Mouse (Mus musculus) Patski (cell line): ENCODE measurements around the gene Poll. TPM values are rescaled to one million over a fixed set of nuclear protein-coding genes. Genes with fewer than 3 reads are reported as not detected.

Experiments
- ATAC-seq: fragments of 100-300 bp; one replicate; pipeline ENCODE4 v1.8.0; 2021
- CTCF ChIA-PET: fragments of 350-600 bp; sonication (Branson Sonifier 250); formaldehyde crosslinking; loops from one replicate; lab custom pipeline; 2022; ENCODE audit warnings: inconsistent platforms; lab: Charles Lee
- POLR2A ChIA-PET: fragments of 350-600 bp; sonication (Branson Sonifier 250); formaldehyde crosslinking; loops from one replicate; lab custom pipeline; 2022; ENCODE audit warnings: antibody characterized with exemption, inconsistent platforms; lab: Charles Lee
- DNase-seq: peaks from one replicate; pipeline ENCODE4 v3.0.0-alpha.2; 2011; ENCODE audit warnings: low read depth, low spot score
- H3K27me3 ChIP-seq: fragments of 371-371 bp; one replicate; pipeline ENCODE4 v1.5.1; 2021
- CTCF ChIP-seq: fragments of 100-300 bp; IDR thresholded peaks from one replicate; pipeline ENCODE4 v1.5.1; 2021
- in situ Hi-C: fragments of 300-500 bp; cut with MboI; formaldehyde crosslinking; loops from 3 replicates; pipeline ENCODE4 v1.11.1; 2018; ENCODE audit warnings: low pct_unique_long_range_greater_than_20kb, mixed read lengths
- polyA plus RNA-seq: library from polyadenylated mRNA; unstranded; gene quantifications from one replicate; pipeline ENCODE4 v1.2.3, GENCODE M21; 2021

Poll gene
- polyA plus RNA-seq, 1 experiment from 2014 or later = 21.3 TPM

DNA sequence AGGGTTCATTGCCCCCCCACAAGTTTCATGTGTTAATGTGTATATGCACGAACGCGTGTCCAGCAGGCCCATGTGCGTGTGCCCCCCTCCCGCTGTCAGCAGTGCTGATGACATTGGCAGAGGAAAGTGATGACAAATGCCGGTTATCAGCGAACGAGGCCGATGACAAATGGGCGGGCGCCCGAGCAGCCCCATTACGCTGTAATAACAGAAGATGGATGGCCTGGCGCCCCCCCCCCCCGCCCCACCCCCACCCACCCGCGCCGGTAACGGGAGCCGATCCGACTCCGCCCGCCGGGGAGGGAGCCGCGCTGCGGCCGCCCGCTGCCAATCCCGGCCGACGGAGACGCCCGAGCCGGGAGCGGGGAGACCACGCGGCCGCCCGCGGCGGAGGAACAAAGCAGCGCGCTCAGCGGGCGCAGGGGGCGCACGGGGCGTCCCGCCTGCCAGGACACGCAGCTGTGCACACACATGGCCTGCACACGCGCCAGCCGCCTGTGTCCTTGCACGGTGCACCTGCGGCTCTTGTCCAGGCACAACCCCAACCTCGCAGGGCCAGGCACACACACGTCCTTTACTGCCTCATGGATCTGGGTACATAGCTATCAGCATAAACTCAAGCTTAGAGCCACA is 18.8 kb downstream of the Poll start:
- CTCF ChIA-PET = no interaction called here
- ATAC-seq (no peak), DNase-seq (no peak)
- POLR2A ChIA-PET = no interaction called here
- peaks cover 55% of the 10 kb centered on the region for H3K27me3 ChIP-seq
- TF ChIP-seq CTCF = no peak
- in situ Hi-C loops = no loop called here

- CTCF ChIA-PET = interaction anchor here (1.4 kb wide), 1 partner anchor 320 kb away, joined by 3 read pairs; no protein-coding TSS in a partner anchor
- H3K27me3 ChIP-seq = peaks cover 49% of the 10 kb centered on the region
- no peak for ATAC-seq
- TF ChIP-seq CTCF = no peak
- in situ Hi-C loops = no loop called here
- no peak for DNase-seq
- POLR2A ChIA-PET = no interaction called here
Measured at GRCm38 (mm10) chr19:45540657-45541408, 19.5 kb downstream of the Poll start.

- POLR2A ChIA-PET = no interaction called here
- in situ Hi-C loops = no loop called here
- DNase-seq = no peak
- peak; percentile 28 for ATAC-seq
- CTCF ChIA-PET = interaction anchor here (0.9 to 2.7 kb wide), 4 partner anchors 8 to 30 kb away, joined by 3 to 11 read pairs (median 4); no protein-coding TSS in a partner anchor
- peaks cover 26% of the 10 kb centered on the region for H3K27me3 ChIP-seq
- no peak for TF ChIP-seq CTCF
Measured at GRCm38 (mm10) chr19:45537505-45537904, 22.8 kb downstream of the Poll start.

- ATAC-seq (no peak), DNase-seq (no peak)
- TF ChIP-seq CTCF = no peak
- CTCF ChIA-PET = interaction anchor here (2.7 kb wide), 1 partner anchor 9 kb away, joined by 11 read pairs; no protein-coding TSS in a partner anchor
- POLR2A ChIA-PET = no interaction called here
- in situ Hi-C loops = no loop called here
- H3K27me3 ChIP-seq = peaks cover 14% of the 10 kb centered on the region
Measured at GRCm38 (mm10) chr19:45535929-45536328, 24.4 kb downstream of the Poll start.

GRCm38 (mm10) chr19:45535214-45535735 is 25.1 kb downstream of the Poll start:
- ChIA-PET CTCF (interaction anchor here (1.4 to 2.7 kb wide), 2 partner anchors 10 to 315 kb away, joined by 5 to 11 read pairs; no protein-coding TSS in a partner anchor), POLR2A (no interaction called here)
- no peak for DNase-seq
- ATAC-seq = no peak
- no peak for TF ChIP-seq CTCF
- in situ Hi-C loops = no loop called here
- H3K27me3 ChIP-seq = peaks cover 8% of the 10 kb centered on the region

DNA sequence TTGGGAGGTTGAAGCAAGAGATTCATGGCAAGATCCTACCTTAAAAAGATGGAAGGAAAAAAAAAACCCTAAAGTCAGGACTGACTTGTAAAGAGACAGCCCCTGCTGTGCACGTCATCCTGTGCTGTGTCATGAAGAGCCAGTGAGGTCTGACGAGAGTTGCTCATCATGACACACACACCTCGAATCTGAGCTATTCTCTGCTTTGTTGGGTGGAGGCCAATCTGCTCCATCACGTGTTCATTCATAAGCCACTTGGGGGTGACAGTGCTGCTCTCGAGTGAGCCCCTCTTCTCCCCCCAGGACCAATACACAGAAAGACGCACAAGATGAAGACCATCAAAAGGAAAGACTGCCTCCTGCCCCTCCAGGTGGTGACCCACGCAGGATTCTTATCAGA is 26.7 kb downstream of the Poll start:
- DNase-seq = no peak
- H3K27me3 ChIP-seq = no peaks in the 10 kb centered on the region
- ATAC-seq = no peak
- CTCF ChIA-PET = no interaction called here
- in situ Hi-C loops = no loop called here
- no peak for TF ChIP-seq CTCF
- POLR2A ChIA-PET = no interaction called here

- ChIA-PET POLR2A (interaction anchor here (0.6 kb wide), 1 partner anchor 111 kb away, joined by 3 read pairs; no protein-coding TSS in a partner anchor), CTCF (interaction anchor here (2.6 kb wide), 1 partner anchor 13 kb away, joined by 13 read pairs; no protein-coding TSS in a partner anchor)
- in situ Hi-C loops = no loop called here
- no peak for DNase-seq
- H3K27me3 ChIP-seq = no peaks in the 10 kb centered on the region
- ATAC-seq = no peak
- no peak for TF ChIP-seq CTCF
Measured at GRCm38 (mm10) chr19:45531554-45531953, 28.8 kb downstream of the Poll start.

DNA sequence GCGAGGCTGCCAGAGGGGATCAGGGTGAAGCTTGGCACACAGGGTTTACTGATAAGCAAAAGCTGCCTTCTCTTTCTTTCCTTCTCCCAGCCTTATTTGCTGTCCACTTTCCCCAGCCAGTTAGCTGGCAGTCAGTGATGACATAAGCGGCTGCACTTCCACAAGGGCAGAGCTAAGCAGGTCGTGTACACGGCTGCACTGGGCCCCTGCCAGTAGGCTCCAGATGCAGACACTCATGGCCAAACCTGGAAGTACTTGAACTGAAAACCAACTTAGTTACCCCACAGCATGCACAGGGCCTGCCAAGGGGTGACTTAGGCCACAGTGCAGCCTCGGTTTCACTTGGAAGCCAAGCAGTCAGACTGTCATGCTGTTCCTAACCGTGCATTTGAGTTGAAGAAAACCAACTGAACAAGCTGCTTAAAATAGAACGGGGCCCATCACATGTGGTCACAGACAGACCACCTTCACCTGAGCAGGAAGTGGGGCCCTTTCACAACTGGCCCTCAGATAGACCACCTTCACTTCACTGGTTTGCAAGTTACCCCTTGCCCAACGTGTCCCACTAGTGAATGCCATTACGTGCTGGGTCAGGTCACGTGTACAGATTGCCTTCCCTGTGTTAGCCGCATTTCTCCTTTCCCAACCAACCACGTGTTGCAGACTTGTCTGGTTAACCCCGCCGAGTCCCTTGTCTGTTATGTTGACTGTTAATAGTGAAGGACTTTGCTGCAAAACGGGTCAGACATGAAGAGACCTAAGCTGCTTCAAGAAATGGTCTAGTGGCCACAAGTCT is 29.9 kb downstream of the Poll start:
- DNase-seq = no peak
- H3K27me3 ChIP-seq = no peaks in the 10 kb centered on the region
- ChIA-PET CTCF (interaction anchor here (0.6 to 2.6 kb wide), 2 partner anchors 14 to 352 kb away, joined by 3 to 13 read pairs; no protein-coding TSS in a partner anchor), POLR2A (no interaction called here)
- no peak for ATAC-seq
- TF ChIP-seq CTCF = no peak
- in situ Hi-C loops = no loop called here

DNA sequence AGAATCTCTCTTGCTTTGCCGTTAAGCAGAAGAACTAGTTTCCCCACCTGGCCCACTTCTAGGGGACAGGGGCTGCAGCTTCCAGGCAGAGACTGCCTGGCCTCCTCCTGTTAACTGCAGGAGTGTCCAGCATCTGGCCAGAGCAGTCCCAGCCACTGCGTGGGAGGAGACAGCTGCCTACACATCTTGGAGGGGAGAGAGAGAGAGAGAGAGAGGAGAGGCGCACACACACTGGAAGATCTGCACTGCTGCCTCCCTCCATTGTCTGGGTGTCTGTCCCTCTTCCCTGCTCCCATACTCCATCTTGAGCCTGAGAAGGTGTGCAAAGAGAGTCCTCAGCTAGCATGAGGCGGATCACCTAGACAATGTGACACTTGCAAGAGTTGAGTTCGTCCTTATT is 31.0 kb downstream of the Poll start:
- CTCF ChIA-PET = interaction anchor here (0.7 kb wide), 1 partner anchor 16 kb away, joined by 3 read pairs; no protein-coding TSS in a partner anchor
- no peak for TF ChIP-seq CTCF
- ATAC-seq = no peak
- DNase-seq = no peak
- in situ Hi-C loops = no loop called here
- no peaks in the 10 kb centered on the region for H3K27me3 ChIP-seq
- POLR2A ChIA-PET = no interaction called here

GRCm38 (mm10) chr19:45527931-45528534 is 32.3 kb downstream of the Poll start:
- CTCF ChIA-PET = no interaction called here
- H3K27me3 ChIP-seq = no peaks in the 10 kb centered on the region
- no peak for DNase-seq
- TF ChIP-seq CTCF = no peak
- POLR2A ChIA-PET = no interaction called here
- in situ Hi-C loops = no loop called here
- ATAC-seq = no peak
